8 mouse cellular contexts compared by ENCODE assay signal in the genomic region with DNA sequence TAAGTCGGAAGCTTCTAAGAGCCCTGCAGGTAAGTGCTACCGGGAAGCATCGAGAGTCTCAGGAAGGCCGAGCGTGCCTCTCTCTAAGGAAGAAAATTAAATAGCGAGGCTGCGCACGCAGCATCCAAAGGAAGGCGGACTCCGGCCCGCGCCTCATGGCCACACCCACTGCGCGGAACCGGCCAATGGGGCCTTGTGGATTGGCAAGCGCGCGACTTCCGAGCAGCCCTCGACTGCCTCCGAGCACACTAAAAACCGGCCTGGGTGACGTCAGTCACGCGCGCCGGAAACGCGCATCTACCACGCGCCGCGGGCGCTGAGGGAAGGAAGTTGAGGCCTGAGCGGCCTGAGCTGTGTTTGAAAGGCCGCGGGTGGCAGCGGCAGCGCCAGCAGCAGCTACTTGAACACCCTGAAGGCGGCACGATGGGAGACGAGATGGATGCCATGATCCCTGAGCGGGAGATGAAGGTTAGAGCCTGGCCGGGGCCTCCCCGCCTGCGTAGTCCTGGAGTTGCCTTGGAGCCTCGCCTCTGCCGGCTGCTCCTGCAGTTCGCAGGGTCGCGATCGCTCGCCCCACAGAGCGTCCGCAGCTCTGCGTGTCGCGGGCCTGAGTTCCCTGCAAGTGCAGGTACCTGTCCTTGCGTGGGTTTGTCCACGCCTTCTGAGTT. TPM values are rescaled to one million over a fixed set of nuclear protein-coding genes. Genes with fewer than 3 reads are reported as not detected.
DNase-seq lines count a peak whose midpoint lies in the region; ATAC-seq lines count a peak whose summit lies in the region.

Gene Nup214 (plus strand): TSS at position 296 of the 668 bp plus-strand sequence.

- DNase-seq in R1 (ENCODE audit: low read depth, low spot score) = peak; percentile 99
- DNase-seq in cerebellum, postnatal 25 days = peak; percentile 100
- DNase-seq in frontal cortex, postnatal 25 days (ENCODE audit: low spot score in 2 of 2) = peak; percentile 98 to 99
- DNase-seq in hindbrain, embryonic 14.5 days (ENCODE audit: low spot score) = peak; percentile 100
- DNase-seq in layer of hippocampus, postnatal 36 days = peak; percentile 99 to 100
- peak; percentile 99 for DNase-seq in lung, postnatal 36 days
- peak; percentile 99 for DNase-seq in retina, postnatal 1 day
- peak; percentile 98 to 99 for DNase-seq in urinary bladder, adult 18-20 months (ENCODE audit: low spot score in 2 of 2)

- H3K4me1 ChIP-seq in hindbrain, embryonic 14.5 days (replicated peaks; ENCODE audit: control insufficient read depth, insufficient read depth, low read length) = peaks cover 12% of the 10 kb centered on the region

- peak within 1 kb of the TSS; percentile 75 for H3K27ac ChIP-seq in hindbrain, embryonic 14.5 days

- peak within 1 kb of the TSS; percentile 85 for H3K4me3 ChIP-seq in hindbrain, embryonic 14.5 days (replicated peaks; ENCODE audit: low read length)

- no peaks in the 10 kb centered on the region for H3K27me3 ChIP-seq in hindbrain, embryonic 14.5 days (ENCODE audit: control insufficient read depth, insufficient read depth, low read length)

- ATAC-seq in hindbrain, embryonic 14.5 days (ENCODE audit: low FRiP score) = peak; percentile 100

- WGBS in hindbrain, embryonic 14.5 days = under 1% methylated on average over 60 of the region's 60 CpGs

- peak within 1 kb of the TSS; percentile 92 for H3K9ac ChIP-seq in hindbrain, embryonic 14.5 days

- H3K4me2 ChIP-seq in hindbrain, embryonic 14.5 days (replicated peaks) = peak within 1 kb of the TSS; percentile 91

- H3K36me3 ChIP-seq in hindbrain, embryonic 14.5 days (replicated peaks; ENCODE audit: control insufficient read depth, insufficient read depth) = peaks cover 42% of the 10 kb centered on the region

- no peaks in the 10 kb centered on the region for H3K9me3 ChIP-seq in hindbrain, embryonic 14.5 days (ENCODE audit: control insufficient read depth, low read length)

RNA-seq across cellular contexts. Expression of gene Nup214, which starts in this region (rescaled TPM):
- 46.7 and 53.5 TPM in 2 replicates for polyA plus RNA-seq in hindbrain, embryonic 14.5 days (2014; fragmentation: Nextera tagmentation; extraction: Ambion mirVana)
- total RNA-seq in layer of hippocampus, postnatal 36 days (2021) = 10 to 100 TPM; 54.1 to 66.7 TPM

Comparison
In these comparisons a context has a peak if more than half of its experiments do, and no peak if none do; other contexts are left out.
1. Peak in every context shown above with its lines: DNase-seq, ATAC-seq, H3K4me3 ChIP-seq and H3K27ac ChIP-seq.